Mouse (Mus musculus) testis, adult 2 months (tissue): ENCODE measurements around the gene Ccdc77.

Source experiments
- CTCF ChIP-seq: fragments of 200-500 bp; IDR thresholded peaks from 2 replicates; pipeline ENCODE4 v1.5.1; 2012; ENCODE audit warnings: low read depth, mild to moderate bottlenecking, inconsistent platforms, low read length, moderate library complexity; ENCODE audit not compliant: control insufficient read depth, insufficient read depth, insufficient replicate concordance
- POLR2A ChIP-seq: fragments of 200-500 bp; IDR thresholded peaks from 2 replicates; pipeline ENCODE4 v1.6.1; 2012; ENCODE audit warnings: low read depth, mild to moderate bottlenecking, inconsistent platforms, low read length, moderate library complexity; ENCODE audit not compliant: control insufficient read depth

DNA sequence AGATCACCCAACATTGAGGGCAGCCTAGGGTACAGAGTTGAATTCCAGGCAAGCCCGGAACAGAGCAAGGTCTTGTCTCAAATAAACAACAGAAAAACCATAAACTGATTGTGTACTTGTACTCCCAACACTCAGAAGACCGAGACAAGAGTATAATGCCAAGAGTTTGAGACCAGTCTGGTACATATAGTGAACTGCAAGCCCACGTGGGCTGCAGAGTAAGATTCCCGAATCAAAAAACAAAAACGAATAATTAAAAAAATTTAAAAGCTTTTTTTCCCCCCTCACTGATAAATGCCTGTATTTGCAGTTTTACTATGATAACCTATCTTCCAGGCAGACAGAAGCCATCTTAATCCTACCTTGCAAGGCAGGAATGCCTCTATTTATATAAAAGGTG is 7.7 kb downstream of the Ccdc77 start:
- TF ChIP-seq CTCF (no peak), POLR2A (no peak)
